Mouse (Mus musculus) T-helper 17 cell (primary cell): ENCODE data around the gene Pth1r.
"Not testable (repeated sequence)": the region's sequence is repeated elsewhere in the genome, so short reads cannot be mapped to it uniquely, and the experiment has no call there.

Experiments used
- in situ Hi-C, 2 experiments: fragments of 300-600 bp; cut with MboI, MseI; formaldehyde crosslinking; loops; 1 replicate in 1 of 2; 2 replicates in 1 of 2; pipeline ENCODE4 v1.15.1; 2025; ENCODE audit warnings: high pct_unique_total_duplicates in 2 of 2

Pth1r gene

GRCm38 (mm10) chr9:110684100-110684831 lies 62.7 kb downstream of the Pth1r start:
- in situ Hi-C loops, result no loop called here

- in situ Hi-C loops, result no loop called here
These were observed 63.3 kb downstream of the Pth1r start for GRCm38 (mm10) chr9:110683574-110684099.

DNA sequence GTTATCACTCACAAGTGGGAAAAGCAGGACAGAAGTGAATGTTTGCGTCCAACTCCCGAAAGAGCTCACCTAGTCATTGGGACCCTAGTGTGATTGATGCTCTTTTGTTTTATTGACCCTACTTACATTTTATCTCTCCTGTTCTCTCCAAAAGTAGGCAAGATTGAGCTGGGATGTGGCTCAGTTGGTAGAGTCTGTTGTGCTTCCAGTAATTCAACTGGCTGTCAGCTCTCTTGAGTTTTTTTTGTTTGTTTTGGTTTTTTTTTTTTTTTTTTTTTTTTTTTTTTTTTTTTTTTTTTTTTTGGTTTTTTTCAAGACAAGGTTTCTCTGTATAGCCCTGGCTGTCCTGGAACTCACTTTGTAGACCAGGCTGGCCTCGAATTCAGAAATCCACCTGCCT lies 64.2 kb downstream of the Pth1r start:
- in situ Hi-C loops, result not testable (repeated sequence)

- in situ Hi-C loops, result no loop called here
These were observed 64.7 kb downstream of the Pth1r start for GRCm38 (mm10) chr9:110682255-110682654.

DNA sequence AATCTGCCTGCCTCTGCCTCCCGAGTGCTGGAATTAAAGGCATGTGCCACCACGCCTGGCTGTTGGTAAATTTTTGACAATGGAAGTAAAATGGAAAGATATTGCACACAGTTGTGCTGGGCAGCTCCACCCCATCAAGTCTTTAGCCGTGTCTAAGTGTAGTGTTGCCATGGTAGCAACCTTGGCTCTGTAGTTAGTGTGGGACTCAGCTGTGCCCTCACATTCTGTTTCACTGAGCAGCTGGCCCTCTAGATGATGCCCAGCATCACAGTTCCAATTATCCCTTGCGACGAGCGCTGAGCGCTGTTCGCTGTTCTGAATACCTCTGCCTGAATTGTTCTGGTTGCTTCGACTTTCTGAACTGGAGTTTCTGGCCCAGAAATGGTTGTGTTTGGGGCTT lies 65.1 kb downstream of the Pth1r start:
- in situ Hi-C loops, result no loop called here

GRCm38 (mm10) chr9:110680736-110681507 lies 66.0 kb downstream of the Pth1r start:
- in situ Hi-C loops, result no loop called here

DNA sequence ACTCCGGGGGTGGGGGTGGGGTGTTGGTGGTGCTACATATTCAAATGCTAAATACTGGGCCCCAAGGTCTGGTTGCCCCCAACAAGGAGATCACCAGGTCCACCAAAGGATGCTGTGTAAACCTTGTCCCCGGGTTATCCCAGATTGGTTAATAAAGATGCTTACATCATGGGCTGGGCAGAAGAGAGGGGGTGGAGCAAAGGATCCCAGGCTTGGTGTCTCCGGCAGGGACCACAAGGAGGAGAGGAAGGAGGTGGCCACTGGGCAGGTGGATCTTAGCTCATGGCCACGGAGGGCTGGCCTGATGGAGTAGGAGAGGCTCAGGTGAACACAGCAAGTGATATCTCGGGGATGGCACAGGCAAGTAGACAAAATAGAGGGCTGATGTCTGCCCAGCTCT lies 68.1 kb downstream of the Pth1r start:
- in situ Hi-C loops, result no loop called here

GRCm38 (mm10) chr9:110676492-110676911 lies 70.4 kb downstream of the Pth1r start:
- in situ Hi-C loops, result no loop called here

- in situ Hi-C loops, result no loop called here
These were observed 73.7 kb downstream of the Pth1r start for GRCm38 (mm10) chr9:110673107-110673752.

DNA sequence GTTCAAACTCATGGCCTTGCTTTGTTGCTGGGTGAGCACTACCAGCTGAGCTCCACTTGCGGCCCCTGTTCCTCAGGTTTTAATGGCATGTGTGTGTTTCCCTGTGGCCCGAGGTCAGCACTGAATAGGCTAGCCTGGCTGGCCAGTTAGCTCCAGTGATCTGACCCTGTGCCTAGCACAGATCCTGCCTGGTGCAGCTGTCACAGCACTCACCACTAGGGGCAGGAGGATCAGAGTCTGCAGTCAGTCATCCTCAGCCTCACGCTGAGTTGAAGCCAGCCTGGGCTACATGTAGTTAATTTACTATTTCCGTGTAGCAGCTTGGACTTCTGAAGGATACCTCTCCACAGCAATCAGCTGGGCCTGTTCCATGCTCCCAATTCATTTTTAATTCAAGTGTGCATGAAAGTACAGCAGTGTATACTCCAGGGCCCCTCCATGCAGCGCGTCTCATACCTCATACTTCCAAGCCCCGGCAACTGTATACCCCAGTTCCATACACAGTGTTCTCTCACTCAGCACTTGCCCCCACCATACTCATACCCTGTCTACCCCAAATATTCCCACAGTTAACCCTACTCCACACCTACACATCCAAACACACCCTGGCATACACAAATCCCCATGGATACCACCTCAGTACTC lies 74.4 kb downstream of the Pth1r start:
- in situ Hi-C loops, result no loop called here
